Comparison of ENCODE assay signal across 16 mouse cellular contexts in genomic region chr13:41644591-41645482, GRCm38 (mm10). TPM values are rescaled to one million over a fixed set of nuclear protein-coding genes. Genes with fewer than 3 reads are reported as not detected.
DNase-seq lines count a peak whose midpoint lies in the region; ATAC-seq and TF ChIP-seq lines count a peak whose summit lies in the region.
"Had no signal": no experiment of that assay in that cellular context is flagged by ENCODE, and none has a peak within 500 bp of the region (broad histone marks: within the 10 kb centered on the region; RNA-seq: fewer than 3 reads in every experiment).

No protein-coding gene starts in this region.

- no peak overlapping the region for H3K4me3 ChIP-seq in heart, embryonic 10.5 days
- H3K4me3 ChIP-seq in kidney, adult 2 months (ENCODE audit: insufficient read depth, low read depth, low read length) = no peak overlapping the region
- H3K4me3 ChIP-seq in midbrain, embryonic 10.5 days = no peak overlapping the region
- no peak overlapping the region for H3K4me3 ChIP-seq in midbrain, embryonic 16.5 days (ENCODE audit: low read depth, low read length)
- H3K4me3 ChIP-seq in stomach, embryonic 14.5 days (ENCODE audit: low read depth, low read length) = no peak overlapping the region
- H3K4me3 ChIP-seq: left cerebral cortex, adult 2 months had no signal

- H3K4me2 ChIP-seq in midbrain, embryonic 16.5 days (ENCODE audit: low read length) = no peak overlapping the region
- no peak overlapping the region for H3K4me2 ChIP-seq in stomach, embryonic 14.5 days (replicated peaks; ENCODE audit: low read depth, low read length)

- ATAC-seq in midbrain, embryonic 16.5 days = no peak
- peak; percentile 64; the same call in 1 of the 2 replicates for ATAC-seq in stomach, embryonic 14.5 days (ENCODE audit: insufficient number of reproducible peaks, insufficient read depth, low FRiP score, low read depth)
- no peak for ATAC-seq in CD4-positive, CD25-positive, alpha-beta regulatory T cell, adult 4 months

- intact Hi-C loops in heart, postnatal 36 days (cut with DNase I) = loop anchor here (5.0 to 10.0 kb wide), 4 partner anchors 102 to 1177 kb away; partner anchors contain the start of gene Edn1

- DNase-seq in heart, embryonic 10.5 days (ENCODE audit: low spot score) = no peak
- DNase-seq in heart, postnatal 36 days = no peak
- DNase-seq in kidney, adult 2 months = no peak
- DNase-seq in kidney, adult 9 months = no peak
- DNase-seq in midbrain, embryonic 10.5 days (ENCODE audit: low spot score) = no peak
- DNase-seq: adrenal gland, adult 8-10 months; B cell, adult 2 months; cerebellum, adult 9-10 months; embryo, embryonic 11 days; gastrocnemius, postnatal 25 days; lung, postnatal 36 days; thymus, adult 2 months had no signal

- no peaks in the 10 kb centered on the region for H3K36me3 ChIP-seq in heart, embryonic 10.5 days
- no peaks in the 10 kb centered on the region for H3K36me3 ChIP-seq in kidney, adult 2 months (ENCODE audit: control insufficient read depth, insufficient read depth, low read length)
- H3K36me3 ChIP-seq in midbrain, embryonic 10.5 days = no peaks in the 10 kb centered on the region
- H3K36me3 ChIP-seq in midbrain, embryonic 16.5 days (ENCODE audit: control insufficient read depth, insufficient read depth, low read length) = no peaks in the 10 kb centered on the region
- no peaks in the 10 kb centered on the region for H3K36me3 ChIP-seq in stomach, embryonic 14.5 days (ENCODE audit: control insufficient read depth, insufficient read depth, low read length)

- no peaks in the 10 kb centered on the region for H3K9me3 ChIP-seq in heart, embryonic 10.5 days
- no peaks in the 10 kb centered on the region for H3K9me3 ChIP-seq in midbrain, embryonic 10.5 days (replicated peaks)
- H3K9me3 ChIP-seq in midbrain, embryonic 16.5 days (replicated peaks; ENCODE audit: control insufficient read depth, low read length, poor library complexity, severe bottlenecking) = no peaks in the 10 kb centered on the region
- no peaks in the 10 kb centered on the region for H3K9me3 ChIP-seq in stomach, embryonic 14.5 days (ENCODE audit: control insufficient read depth, low read depth, low read length)

- no peak for TF ChIP-seq CTCF in kidney, adult 2 months (conservative IDR thresholded peaks at IDR 0.05; ENCODE audit: insufficient read depth, insufficient read length, low read depth, low read length)

- H3K27me3 ChIP-seq in heart, embryonic 10.5 days (ENCODE audit: insufficient read depth, poor library complexity, severe bottlenecking) = no peaks in the 10 kb centered on the region
- H3K27me3 ChIP-seq in kidney, adult 2 months (replicated peaks; ENCODE audit: control insufficient read depth, insufficient read depth, low read length) = no peaks in the 10 kb centered on the region
- H3K27me3 ChIP-seq in midbrain, embryonic 10.5 days (ENCODE audit: low read depth, poor library complexity, severe bottlenecking) = no peaks in the 10 kb centered on the region
- H3K27me3 ChIP-seq in midbrain, embryonic 16.5 days (ENCODE audit: control insufficient read depth, insufficient read depth, low read depth, low read length) = no peaks in the 10 kb centered on the region
- no peaks in the 10 kb centered on the region for H3K27me3 ChIP-seq in stomach, embryonic 14.5 days (ENCODE audit: control insufficient read depth, insufficient read depth, low read length)

- peak overlapping the region; percentile 90 for H3K27ac ChIP-seq in heart, embryonic 10.5 days
- H3K27ac ChIP-seq in kidney, adult 2 months (ENCODE audit: insufficient read depth, low read depth, low read length) = peak overlapping the region; percentile 1; the same call in 1 of the 2 replicates
- H3K27ac ChIP-seq in midbrain, embryonic 10.5 days (replicated peaks) = peak overlapping the region; percentile 49; the same call in 1 of the 2 replicates
- H3K27ac ChIP-seq in midbrain, embryonic 16.5 days (ENCODE audit: low read length) = no peak overlapping the region; the same call in 1 of the 2 replicates
- peak overlapping the region; percentile 40; the same call in 1 of the 2 replicates for H3K27ac ChIP-seq in stomach, embryonic 14.5 days (ENCODE audit: low read length)
- H3K27ac ChIP-seq: left cerebral cortex, adult 2 months had no signal

- H3K4me1 ChIP-seq in heart, embryonic 10.5 days = peaks cover 47% of the 10 kb centered on the region
- H3K4me1 ChIP-seq in kidney, adult 2 months (ENCODE audit: control insufficient read depth, insufficient read depth, low read length) = peaks cover 8% of the 10 kb centered on the region
- peaks cover 41% of the 10 kb centered on the region for H3K4me1 ChIP-seq in midbrain, embryonic 10.5 days
- no peaks in the 10 kb centered on the region; the same call in 1 of the 2 replicates for H3K4me1 ChIP-seq in midbrain, embryonic 16.5 days (ENCODE audit: control insufficient read depth, insufficient read depth, low read length)
- peaks cover 17% of the 10 kb centered on the region; the same call in 1 of the 2 replicates for H3K4me1 ChIP-seq in stomach, embryonic 14.5 days (ENCODE audit: control insufficient read depth, insufficient read depth, low read length)

- no peak for TF ChIP-seq POLR2A in kidney, adult 2 months (IDR thresholded peaks at IDR 0.05; ENCODE audit: low read depth, low read length)

- no peak overlapping the region for H3K9ac ChIP-seq in midbrain, embryonic 16.5 days (ENCODE audit: low read depth, low read length)
- no peak overlapping the region for H3K9ac ChIP-seq in stomach, embryonic 14.5 days (replicated peaks; ENCODE audit: low read depth, low read length)

- 59% methylated on average over 10 of the region's 10 CpGs for WGBS in heart, embryonic 10.5 days
- 59% methylated on average over 10 of the region's 10 CpGs for WGBS in kidney, adult 2 months
- WGBS in midbrain, embryonic 10.5 days = 63% methylated on average over 10 of the region's 10 CpGs
- WGBS in midbrain, embryonic 16.5 days = 50% methylated on average over 10 of the region's 10 CpGs
- 40% methylated on average over 10 of the region's 10 CpGs for WGBS in stomach, embryonic 14.5 days

RNA-seq across cellular contexts. Expression of gene Tmem170b, which starts 39.1 kb away (rescaled TPM):
- polyA plus RNA-seq in heart, embryonic 10.5 days (2016; fragmentation: Nextera tagmentation; extraction: Ambion mirVana) = 11.5 and 15.5 TPM in 2 replicates
- total RNA-seq in heart, postnatal 36 days (2021) = 10 to 100 TPM; 21.7 to 24.2 TPM
- polyA plus RNA-seq in kidney, adult 2 months (2012; rRNA removed) = 4.0 and 4.2 TPM in 2 replicates
- 13.4 and 19.5 TPM in 2 replicates for polyA plus RNA-seq in midbrain, embryonic 10.5 days (2016; fragmentation: Nextera tagmentation; extraction: Ambion mirVana)
- polyA plus RNA-seq in midbrain, embryonic 16.5 days (2015; fragmentation: Nextera tagmentation; extraction: Ambion mirVana) = 52.2 and 56.4 TPM in 2 replicates
- polyA plus RNA-seq in stomach, embryonic 14.5 days (2014; fragmentation: Nextera tagmentation; extraction: Ambion mirVana) = 11.2 and 12.6 TPM in 2 replicates
- 10 to 100 TPM; 11.0 to 14.2 TPM for polyA plus RNA-seq in CD4-positive, CD25-positive, alpha-beta regulatory T cell, adult 4 months (2017; shearing (Covaris generic))
